Mouse (Mus musculus): Measurements from ENCODE around the gene Cyren.

Gene Cyren

GRCm38 (mm10) chr6:34877509-34878321, at the start of gene Cyren:
Gene Cyren, minus strand, starts transcription at chr6:34878060.
- in situ Hi-C loops (cut with MboI), result loop anchor here (10.0 kb wide), 1 partner anchor 103 kb away; no protein-coding TSS in a partner anchor

GRCm38 (mm10) chr6:34927594-34927993, 49.7 kb upstream of the Cyren start:
- in situ Hi-C loops (cut with MboI), result no loop called here

GRCm38 (mm10) chr6:34927156-34927555, 49.3 kb upstream of the Cyren start:
- in situ Hi-C loops (cut with MboI), result no loop called here

- in situ Hi-C loops (cut with MboI), result no loop called here
Measured at GRCm38 (mm10) chr6:34921941-34922340, 44.1 kb upstream of the Cyren start.

- in situ Hi-C loops (cut with MboI), result no loop called here
Measured at GRCm38 (mm10) chr6:34920631-34921030, 42.8 kb upstream of the Cyren start.

GRCm38 (mm10) chr6:34919956-34920355, 42.1 kb upstream of the Cyren start, which contains the start of gene Stra8:
Gene Stra8, plus strand, starts transcription at chr6:34920163.
- in situ Hi-C loops (cut with MboI), result no loop called here

- in situ Hi-C loops (cut with MboI), result no loop called here
Measured at GRCm38 (mm10) chr6:34919146-34919545, 41.3 kb upstream of the Cyren start.

- in situ Hi-C loops (cut with MboI), result no loop called here
Measured at GRCm38 (mm10) chr6:34914462-34914861, 36.6 kb upstream of the Cyren start.

- in situ Hi-C loops (cut with MboI), result no loop called here
Measured at GRCm38 (mm10) chr6:34913341-34914040, 35.6 kb upstream of the Cyren start.

GRCm38 (mm10) chr6:34910371-34911219, 32.7 kb upstream of the Cyren start, which contains the start of gene Wdr91:
Gene Wdr91, minus strand, starts transcription at chr6:34910876.
- in situ Hi-C loops (cut with MboI), result no loop called here

GRCm38 (mm10) chr6:34909631-34910345, 31.9 kb upstream of the Cyren start:
- in situ Hi-C loops (cut with MboI), result no loop called here

- in situ Hi-C loops (cut with MboI), result no loop called here
Measured at GRCm38 (mm10) chr6:34907696-34908260, 29.9 kb upstream of the Cyren start.

GRCm38 (mm10) chr6:34907121-34907614, 29.3 kb upstream of the Cyren start:
- in situ Hi-C loops (cut with MboI), result no loop called here

GRCm38 (mm10) chr6:34906661-34907060, 28.8 kb upstream of the Cyren start:
- in situ Hi-C loops (cut with MboI), result no loop called here

GRCm38 (mm10) chr6:34906125-34906524, 28.3 kb upstream of the Cyren start:
- in situ Hi-C loops (cut with MboI), result no loop called here

- in situ Hi-C loops (cut with MboI), result no loop called here
Measured at GRCm38 (mm10) chr6:34904361-34904760, 26.5 kb upstream of the Cyren start.

- in situ Hi-C loops (cut with MboI), result no loop called here
Measured at GRCm38 (mm10) chr6:34903851-34904250, 26.0 kb upstream of the Cyren start.

GRCm38 (mm10) chr6:34903441-34903840, 25.6 kb upstream of the Cyren start:
- in situ Hi-C loops (cut with MboI), result no loop called here

- in situ Hi-C loops (cut with MboI), result no loop called here
Measured at GRCm38 (mm10) chr6:34902578-34902977, 24.7 kb upstream of the Cyren start.

GRCm38 (mm10) chr6:34901911-34902444, 24.1 kb upstream of the Cyren start:
- in situ Hi-C loops (cut with MboI), result no loop called here

- in situ Hi-C loops (cut with MboI), result no loop called here
Measured at GRCm38 (mm10) chr6:34900990-34901389, 23.1 kb upstream of the Cyren start.
